Mouse (Mus musculus): ENCODE results near the gene Hoxa10. TPM values are rescaled to one million over a fixed set of nuclear protein-coding genes. Genes with fewer than 3 reads are reported as not detected.

The Hoxa10 gene
- polyA plus RNA-seq, 1 experiment from 2014 or later, result not detected

GRCm38 (mm10) chr6:52213119-52213986, 27.3 kb downstream of the Hoxa10 start, which contains the start of the genes Hoxa3 and Gm28308:
TSS of gene Hoxa3 (minus strand) at chr6:52213336.
TSS of gene Gm28308 (minus strand) at chr6:52213339.
- Histone ChIP-seq H3K27ac (ENCODE audit: low read length) (peak within 1 kb of the TSS; percentile 76), H3K9ac (replicated peaks; ENCODE audit: low read depth) (0 out of 2 replicates have a peak within 1 kb of the TSS, but pooled peaks have one; percentile 32), H3K4me2 (replicated peaks; ENCODE audit: low read depth, low read length) (peak within 1 kb of the TSS; percentile 61), H3K36me3 (ENCODE audit: insufficient read depth, low read length) (no peaks in the 10 kb centered on the region), H3K9me3 (ENCODE audit: low read length) (no peaks in the 10 kb centered on the region), H3K4me1 (ENCODE audit: insufficient read depth, low read depth, low read length) (peaks cover 13% of the 10 kb centered on the region), H3K27me3 (replicated peaks; ENCODE audit: insufficient read depth, low read length) (peaks cover 73% of the 10 kb centered on the region), H3K4me3 (ENCODE audit: low read depth, low read length) (peak within 1 kb of the TSS; percentile 48)
- WGBS, result 8% methylated on average over 38 of the region's 38 CpGs
- TF ChIP-seq EP300 (IDR thresholded peaks at IDR 0.05) (no peak), CTCF (IDR thresholded peaks at IDR 0.05) (no peak)
- ATAC-seq (peak; percentile 23), DNase-seq (ENCODE audit: low spot score) (peak; percentile 80)

DNA sequence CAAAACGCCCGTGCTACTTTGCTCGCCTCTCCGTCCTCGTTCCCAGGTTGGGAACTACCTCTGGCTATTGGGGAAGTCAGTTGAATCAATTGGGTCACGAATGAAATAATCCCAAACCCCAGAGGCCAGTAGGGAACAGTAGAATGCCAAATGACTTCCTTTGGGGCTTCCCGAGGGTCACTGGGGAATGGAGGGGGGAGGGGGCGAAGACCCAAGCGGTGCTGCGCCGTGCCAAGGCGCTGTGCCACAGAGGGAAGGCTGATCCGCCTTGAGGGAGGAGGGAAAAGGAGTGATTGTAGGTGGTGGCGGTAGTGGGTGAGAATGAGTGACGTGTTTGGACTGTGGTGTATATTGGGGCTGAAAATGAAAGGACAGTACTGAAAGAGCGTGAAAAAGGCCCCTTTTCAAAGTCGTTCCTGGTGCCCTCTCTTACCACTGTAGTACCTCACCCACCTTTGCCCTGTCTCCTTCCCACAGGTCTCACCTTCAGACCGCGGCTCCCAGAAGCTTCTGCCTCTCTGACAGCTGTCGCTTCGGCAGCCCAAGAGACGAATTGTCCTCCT, 28.0 kb downstream of the Hoxa10 start:
- Histone ChIP-seq H3K36me3 (ENCODE audit: insufficient read depth, low read length) (no peaks in the 10 kb centered on the region), H3K27me3 (replicated peaks; ENCODE audit: insufficient read depth, low read length) (peaks cover 72% of the 10 kb centered on the region), H3K4me1 (ENCODE audit: insufficient read depth, low read depth, low read length) (peaks cover 11% of the 10 kb centered on the region), H3K4me2 (replicated peaks; ENCODE audit: low read depth, low read length) (peak overlapping the region; percentile 61), H3K9me3 (ENCODE audit: low read length) (no peaks in the 10 kb centered on the region), H3K9ac (replicated peaks; ENCODE audit: low read depth) (0 out of 2 replicates have a peak overlapping the region, but pooled peaks have one; percentile 32), H3K4me3 (ENCODE audit: low read depth, low read length) (peak overlapping the region; percentile 48), H3K27ac (ENCODE audit: low read length) (peak overlapping the region; percentile 76)
- DNase-seq (ENCODE audit: low spot score), result no peak
- 5% methylated on average over 21 of the region's 22 CpGs for WGBS
- 0 out of 2 replicates have a peak, but pooled peaks have one; percentile 9 for TF ChIP-seq CTCF (IDR thresholded peaks at IDR 0.05)
- no peak for TF ChIP-seq EP300 (IDR thresholded peaks at IDR 0.05)
- 0 out of 2 replicates have a peak, but pooled peaks have one; percentile 10 for ATAC-seq

DNA sequence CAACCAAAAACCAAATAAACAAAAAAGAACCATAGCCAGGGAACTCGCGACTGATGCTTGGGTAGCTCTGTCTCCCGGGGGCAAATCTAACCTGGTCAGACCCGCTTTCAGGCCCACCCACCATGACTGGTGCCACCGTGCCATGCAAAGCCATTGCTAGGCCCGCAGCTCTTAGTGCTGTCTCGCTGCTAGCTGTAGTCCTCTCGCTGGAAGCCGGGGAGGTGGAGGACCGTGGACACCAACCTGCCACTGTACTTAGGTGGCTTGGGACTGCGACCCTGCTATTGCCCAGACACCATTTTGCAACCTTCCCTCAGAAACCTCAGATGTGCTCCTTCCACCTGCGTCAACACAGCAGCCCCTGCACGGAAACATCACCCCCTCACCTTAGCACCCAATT, 28.7 kb downstream of the Hoxa10 start:
- Histone ChIP-seq H3K9me3 (ENCODE audit: low read length) (no peaks in the 10 kb centered on the region), H3K4me1 (ENCODE audit: insufficient read depth, low read depth, low read length) (peaks cover 6% of the 10 kb centered on the region), H3K4me3 (ENCODE audit: low read depth, low read length) (peak overlapping the region; percentile 48), H3K9ac (replicated peaks; ENCODE audit: low read depth) (no peak overlapping the region), H3K4me2 (replicated peaks; ENCODE audit: low read depth, low read length) (peak overlapping the region; percentile 61), H3K36me3 (ENCODE audit: insufficient read depth, low read length) (no peaks in the 10 kb centered on the region), H3K27ac (ENCODE audit: low read length) (peak overlapping the region; percentile 76; the same call in 1 of the 2 replicates), H3K27me3 (replicated peaks; ENCODE audit: insufficient read depth, low read length) (peaks cover 72% of the 10 kb centered on the region)
- WGBS, result 10% methylated on average over 13 of the region's 13 CpGs
- ATAC-seq, result no peak
- DNase-seq (ENCODE audit: low spot score), result no peak
- TF ChIP-seq CTCF (IDR thresholded peaks at IDR 0.05) (no peak), EP300 (IDR thresholded peaks at IDR 0.05) (no peak)

GRCm38 (mm10) chr6:52211170-52211935, 29.3 kb downstream of the Hoxa10 start:
- TF ChIP-seq CTCF (IDR thresholded peaks at IDR 0.05) (peak; percentile 83), EP300 (IDR thresholded peaks at IDR 0.05) (no peak)
- DNase-seq (ENCODE audit: low spot score) (peak; percentile 87), ATAC-seq (peak; percentile 74)
- H3K9me3 ChIP-seq (ENCODE audit: low read length), result no peaks in the 10 kb centered on the region
- no peaks in the 10 kb centered on the region for H3K36me3 ChIP-seq (ENCODE audit: insufficient read depth, low read length)
- H3K4me2 ChIP-seq (replicated peaks; ENCODE audit: low read depth, low read length), result peak overlapping the region; percentile 61
- H3K4me3 ChIP-seq (ENCODE audit: low read depth, low read length), result peak overlapping the region; percentile 48
- no peak overlapping the region for H3K27ac ChIP-seq (ENCODE audit: low read length)
- peaks cover 73% of the 10 kb centered on the region for H3K27me3 ChIP-seq (replicated peaks; ENCODE audit: insufficient read depth, low read length)
- peaks cover 3% of the 10 kb centered on the region; the same call in 1 of the 2 replicates for H3K4me1 ChIP-seq (ENCODE audit: insufficient read depth, low read depth, low read length)
- WGBS, result 3% methylated on average over 37 of the region's 37 CpGs
- H3K9ac ChIP-seq (replicated peaks; ENCODE audit: low read depth), result no peak overlapping the region

- Histone ChIP-seq H3K9ac (replicated peaks; ENCODE audit: low read depth) (no peak overlapping the region), H3K27me3 (replicated peaks; ENCODE audit: insufficient read depth, low read length) (peaks cover 62% of the 10 kb centered on the region), H3K9me3 (ENCODE audit: low read length) (no peaks in the 10 kb centered on the region), H3K4me3 (ENCODE audit: low read depth, low read length) (peak overlapping the region; percentile 40), H3K27ac (ENCODE audit: low read length) (no peak overlapping the region), H3K36me3 (ENCODE audit: insufficient read depth, low read length) (no peaks in the 10 kb centered on the region), H3K4me2 (replicated peaks; ENCODE audit: low read depth, low read length) (peak overlapping the region; percentile 75), H3K4me1 (ENCODE audit: insufficient read depth, low read depth, low read length) (peaks cover 3% of the 10 kb centered on the region; the same call in 1 of the 2 replicates)
- 44% methylated on average over 12 of the region's 12 CpGs for WGBS
- DNase-seq (ENCODE audit: low spot score) (no peak), ATAC-seq (no peak)
- TF ChIP-seq CTCF (IDR thresholded peaks at IDR 0.05) (no peak), EP300 (IDR thresholded peaks at IDR 0.05) (no peak)
Measured at GRCm38 (mm10) chr6:52209685-52210046, 31.0 kb downstream of the Hoxa10 start.
